Mouse (Mus musculus) myocyte (in vitro differentiated cells): ENCODE data around the gene Hoxc8.

Source experiments
- MAX ChIP-seq: IDR thresholded peaks from one replicate; pipeline ENCODE4 v1.6.1; 2011; ENCODE audit warnings: low read depth, mild to moderate bottlenecking, control low read depth
- MYOG ChIP-seq, 3 experiments: IDR thresholded peaks; one replicate each; pipeline ENCODE4 v1.6.1; 2011; ENCODE audit warnings: control low read depth in 2 of 3, low read depth in 2 of 3, mild to moderate bottlenecking in 2 of 3; ENCODE audit not compliant: insufficient read length in 2 of 3, control insufficient read depth in 1 of 3, insufficient read depth in 1 of 3
- POLR2A ChIP-seq: IDR thresholded peaks from one replicate; pipeline ENCODE4 v1.6.1; 2011; ENCODE audit warnings: low read depth, mild to moderate bottlenecking, control low read depth, moderate library complexity; ENCODE audit not compliant: insufficient read length
- POLR2AphosphoS2 ChIP-seq: IDR thresholded peaks from one replicate; pipeline ENCODE4 v1.6.1; 2011; ENCODE audit warnings: low read depth, control low read depth; ENCODE audit not compliant: insufficient read length
- REST ChIP-seq: IDR thresholded peaks from one replicate; pipeline ENCODE4 v1.6.1; 2011; ENCODE audit warnings: mild to moderate bottlenecking, control low read depth, moderate library complexity; ENCODE audit not compliant: insufficient read depth, insufficient read length
- SRF ChIP-seq: IDR thresholded peaks from one replicate; pipeline ENCODE4 v1.6.1; 2011; ENCODE audit warnings: low read depth; ENCODE audit not compliant: control insufficient read depth, insufficient read length
- TCF12 ChIP-seq: IDR thresholded peaks from one replicate; pipeline ENCODE4 v1.6.1; 2011; ENCODE audit warnings: mild to moderate bottlenecking, control low read depth; ENCODE audit not compliant: poor library complexity, insufficient read depth, severe bottlenecking
- USF1 ChIP-seq: IDR thresholded peaks from one replicate; pipeline ENCODE4 v1.6.1; 2011; ENCODE audit warnings: low read depth, mild to moderate bottlenecking, control low read depth, moderate library complexity

DNA sequence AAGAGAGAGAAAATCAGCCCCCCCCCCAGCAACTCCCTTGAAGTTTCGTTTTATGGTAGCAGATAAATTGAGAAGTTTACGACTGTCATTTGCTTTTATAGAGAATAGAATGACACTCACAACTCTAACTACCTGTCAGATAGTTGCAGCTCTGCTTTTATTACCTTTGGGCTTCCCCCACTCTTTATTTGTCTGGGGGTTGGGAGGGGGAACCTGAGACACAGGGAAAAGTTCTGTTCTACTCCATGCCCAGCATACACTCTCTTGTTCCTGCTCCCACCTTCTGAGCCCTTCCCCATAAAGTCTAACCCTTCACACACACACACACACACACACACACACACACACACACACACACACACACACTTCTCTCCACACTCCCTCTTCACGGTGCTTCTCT lies 2.5 kb downstream of the Hoxc8 start:
- TF ChIP-seq POLR2AphosphoS2: no peak
- no peak for TF ChIP-seq POLR2A
- TF ChIP-seq SRF: no peak
- TF ChIP-seq MAX: no peak
- TF ChIP-seq REST: no peak
- no peak for TF ChIP-seq TCF12
- TF ChIP-seq USF1: no peak
- no peak for TF ChIP-seq MYOG (IDR thresholded peaks at IDR 0.05; ENCODE audit: control insufficient read depth in 1 of 3, insufficient read depth in 1 of 3, insufficient read length in 2 of 3, low read depth in 2 of 3)
